Mouse (Mus musculus) embryonic facial prominence, embryonic 15.5 days (tissue): ENCODE results near the gene Gpr176. TPM values are rescaled to one million over a fixed set of nuclear protein-coding genes. Genes with fewer than 3 reads are reported as not detected.

Experiments used
- ATAC-seq: fragments of 200-750 bp; cut with Nextera tagmentation; 2 replicates; pipeline ENCODE4 v1.8.0; 2017; ENCODE audit warnings: low read depth, moderate TSS enrichment; ENCODE audit not compliant: insufficient number of reproducible peaks, low FRiP score, low TSS enrichment
- H3K27ac ChIP-seq: fragments of 300-500 bp; sonication (generic); replicated peaks from 2 replicates; pipeline ENCODE4 v1.5.1; 2015; ENCODE audit warnings: mild to moderate bottlenecking, inconsistent platforms
- H3K27me3 ChIP-seq: fragments of 300-500 bp; sonication (generic); 2 replicates; pipeline ENCODE4 v1.6.1; 2015; ENCODE audit warnings: inconsistent platforms
- H3K36me3 ChIP-seq: fragments of 300-500 bp; sonication (generic); 2 replicates; pipeline ENCODE4 v1.6.1; 2015; ENCODE audit warnings: mild to moderate bottlenecking, inconsistent platforms
- H3K4me1 ChIP-seq: fragments of 300-500 bp; sonication (generic); 2 replicates; pipeline ENCODE4 v1.6.1; 2015; ENCODE audit warnings: inconsistent platforms
- H3K4me2 ChIP-seq: fragments of 300-500 bp; sonication (generic); replicated peaks from 2 replicates; pipeline ENCODE4 v1.6.1; 2015; ENCODE audit warnings: mild to moderate bottlenecking, inconsistent platforms
- H3K4me3 ChIP-seq: fragments of 300-500 bp; sonication (generic); replicated peaks from 2 replicates; pipeline ENCODE4 v1.5.1; 2015; ENCODE audit warnings: mild to moderate bottlenecking, inconsistent platforms
- H3K9ac ChIP-seq: fragments of 300-500 bp; sonication (generic); 2 replicates; pipeline ENCODE4 v1.6.1; 2015; ENCODE audit warnings: inconsistent platforms
- H3K9me3 ChIP-seq: fragments of 300-500 bp; sonication (generic); replicated peaks from 2 replicates; pipeline ENCODE4 v1.6.1; 2016; ENCODE audit warnings: inconsistent platforms
- WGBS: fragments of 180-500 bp; shearing (Covaris S2); methylation state at CpG from one replicate; pipeline ENCODE4 v1.1.7; 2015; 5-methylcytosine and 5-hydroxymethylcytosine counted together
- polyA plus RNA-seq: library from polyadenylated mRNA; unstranded; fragments of >200 nt; fragmentation: Nextera tagmentation; extraction: Ambion mirVana; gene quantifications from 2 replicates; pipeline ENCODE4 v1.2.1, GENCODE M21; 2015

Gene Gpr176
- polyA plus RNA-seq, 1 experiment from 2014 or later = 0.73 TPM

DNA sequence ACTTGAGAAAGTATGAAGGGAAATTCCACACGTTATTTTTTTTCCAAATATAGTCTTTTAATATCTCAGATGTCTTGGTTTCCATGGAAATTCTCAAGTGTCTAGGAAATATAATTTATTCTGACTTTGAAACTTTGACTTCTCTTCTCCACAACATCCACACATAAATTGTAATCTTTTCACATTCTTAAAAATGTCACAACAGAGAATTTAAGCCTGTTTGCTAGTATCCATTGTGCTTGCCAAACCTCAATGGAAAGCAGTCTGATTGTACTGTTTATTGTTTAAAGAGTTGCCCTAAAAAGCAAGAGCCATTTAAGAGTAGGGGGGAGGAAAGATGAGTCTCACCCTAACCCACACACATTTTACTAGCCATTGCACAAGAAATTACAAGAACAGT is 1.4 kb downstream of the Gpr176 start:
- Histone ChIP-seq H3K9me3 (no peaks in the 10 kb centered on the region), H3K4me2 (no peak overlapping the region), H3K36me3 (no peaks in the 10 kb centered on the region), H3K9ac (no peak overlapping the region), H3K4me1 (peaks cover 18% of the 10 kb centered on the region), H3K27me3 (peaks cover 25% of the 10 kb centered on the region), H3K27ac (no peak overlapping the region), H3K4me3 (no peak overlapping the region)
- WGBS = 27% methylated on average over 1 of the region's 1 CpGs
- ATAC-seq = no peak

DNA sequence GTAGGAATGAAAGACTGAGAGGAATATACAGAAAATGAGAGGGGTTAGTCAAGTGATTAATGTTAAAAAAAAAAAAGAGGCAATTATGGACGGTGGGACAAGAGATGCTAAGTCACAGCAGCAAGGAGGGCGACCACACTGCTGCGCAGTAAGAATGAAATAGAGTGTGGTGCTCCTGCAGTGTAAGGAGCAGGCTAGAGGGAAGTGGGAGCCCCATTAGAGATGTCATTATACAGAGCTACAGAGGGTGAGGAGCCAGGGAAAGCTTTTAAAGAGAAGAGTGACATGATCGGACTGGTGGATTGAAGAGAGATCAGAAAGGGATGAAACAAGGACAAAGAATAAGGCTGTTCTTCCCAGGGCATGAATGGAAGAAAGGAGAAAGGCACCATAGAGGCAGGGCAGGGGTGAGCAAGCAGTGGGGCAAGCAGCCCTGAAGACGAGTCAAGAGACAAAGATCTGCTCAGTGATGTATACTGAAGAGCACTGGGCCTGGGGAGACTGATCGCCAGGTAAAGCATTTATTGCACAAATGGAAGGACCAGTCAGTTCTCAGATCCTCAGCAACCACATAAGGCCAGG is 18.0 kb downstream of the Gpr176 start:
- Histone ChIP-seq H3K27me3 (no peaks in the 10 kb centered on the region), H3K4me1 (no peaks in the 10 kb centered on the region), H3K27ac (no peak overlapping the region), H3K4me3 (no peak overlapping the region), H3K9ac (no peak overlapping the region), H3K36me3 (no peaks in the 10 kb centered on the region), H3K9me3 (no peaks in the 10 kb centered on the region), H3K4me2 (no peak overlapping the region)
- no peak for ATAC-seq
- WGBS = 81% methylated on average over 6 of the region's 6 CpGs

DNA sequence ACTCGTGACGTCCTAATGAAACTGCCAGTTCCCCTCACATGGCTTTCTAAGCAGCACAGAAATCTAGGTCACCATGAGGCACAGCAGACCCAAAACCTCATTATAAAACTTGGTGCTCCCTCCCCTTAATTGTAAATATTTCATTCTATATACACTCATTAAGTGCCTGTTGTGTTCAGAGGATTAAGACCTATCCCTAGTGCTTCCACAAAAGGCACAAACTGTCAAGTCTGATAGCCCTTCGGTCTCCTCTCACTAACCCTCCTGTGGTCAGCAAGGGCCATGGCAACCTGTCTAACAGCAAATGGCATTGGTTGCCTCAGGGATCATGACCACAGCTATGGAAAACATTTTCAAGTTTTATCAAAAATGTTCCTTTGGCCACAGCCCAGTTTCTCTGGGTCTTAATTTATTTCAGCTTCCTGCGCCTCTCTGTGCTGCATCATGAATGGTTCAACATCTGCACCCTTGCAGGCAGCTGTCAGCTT is 19.3 kb downstream of the Gpr176 start:
- no peak for ATAC-seq
- Histone ChIP-seq H3K4me3 (no peak overlapping the region), H3K27ac (no peak overlapping the region), H3K9ac (no peak overlapping the region), H3K4me2 (no peak overlapping the region), H3K9me3 (no peaks in the 10 kb centered on the region), H3K4me1 (no peaks in the 10 kb centered on the region), H3K27me3 (no peaks in the 10 kb centered on the region), H3K36me3 (no peaks in the 10 kb centered on the region)
- WGBS = 60% methylated on average over 4 of the region's 4 CpGs

DNA sequence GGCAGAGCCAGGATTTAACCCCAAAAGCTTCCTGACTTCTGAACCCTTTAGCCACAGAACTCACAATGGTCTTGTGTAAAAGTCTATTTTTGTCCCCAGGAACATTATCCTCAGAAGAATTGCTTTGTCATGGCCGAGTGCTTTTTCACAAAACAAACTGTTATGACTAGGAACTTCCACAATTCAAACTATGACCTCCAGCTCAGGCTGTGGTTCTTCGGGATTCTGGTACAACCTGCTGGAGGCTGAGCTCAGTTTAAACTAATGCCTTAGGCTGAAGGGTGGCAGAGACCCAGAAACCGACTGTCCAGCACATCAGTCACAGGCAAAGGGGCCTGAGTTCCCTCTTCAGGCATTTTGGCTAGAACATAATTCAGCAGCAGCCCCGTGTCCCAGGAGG is 19.7 kb downstream of the Gpr176 start:
- 41% methylated on average over 4 of the region's 4 CpGs for WGBS

GRCm38 (mm10) chr2:118345535-118345934 is 27.7 kb downstream of the Gpr176 start:
- Histone ChIP-seq H3K9me3 (no peaks in the 10 kb centered on the region), H3K36me3 (no peaks in the 10 kb centered on the region), H3K4me1 (no peaks in the 10 kb centered on the region), H3K27me3 (no peaks in the 10 kb centered on the region), H3K9ac (no peak overlapping the region), H3K4me2 (no peak overlapping the region), H3K27ac (no peak overlapping the region), H3K4me3 (no peak overlapping the region)
- 39% methylated on average over 1 of the region's 1 CpGs for WGBS
- no peak for ATAC-seq

More for the DNA sequence above, 19.7 kb downstream of the Gpr176 start:
- Histone ChIP-seq H3K27me3 (no peaks in the 10 kb centered on the region), H3K4me3 (no peak overlapping the region), H3K36me3 (no peaks in the 10 kb centered on the region), H3K9me3 (no peaks in the 10 kb centered on the region), H3K4me1 (no peaks in the 10 kb centered on the region), H3K4me2 (no peak overlapping the region), H3K27ac (no peak overlapping the region), H3K9ac (no peak overlapping the region)
- ATAC-seq = no peak

DNA sequence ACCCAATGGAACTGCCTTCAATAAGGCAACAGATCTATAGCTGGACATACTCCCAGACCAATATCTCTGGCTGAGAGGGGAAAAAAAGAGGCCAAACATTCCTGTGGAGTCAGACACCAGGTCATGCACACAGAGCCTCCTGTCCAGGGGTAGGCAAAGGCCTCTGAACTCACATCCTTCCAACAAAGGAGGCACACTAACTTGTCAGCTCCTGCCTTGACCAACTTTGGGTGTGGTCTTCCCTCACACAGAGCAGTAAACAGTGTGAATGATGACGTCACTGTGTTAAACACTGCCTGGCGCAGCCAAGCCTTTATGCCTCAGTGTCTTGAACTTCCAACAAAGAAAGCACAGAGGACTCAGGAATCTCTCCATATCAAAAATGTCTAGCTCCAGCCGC is 29.3 kb downstream of the Gpr176 start:
- Histone ChIP-seq H3K9me3 (no peaks in the 10 kb centered on the region), H3K4me2 (no peak overlapping the region), H3K36me3 (no peaks in the 10 kb centered on the region), H3K4me3 (no peak overlapping the region), H3K27ac (no peak overlapping the region), H3K4me1 (no peaks in the 10 kb centered on the region), H3K9ac (no peak overlapping the region), H3K27me3 (no peaks in the 10 kb centered on the region)
- WGBS = 76% methylated on average over 3 of the region's 3 CpGs
- no peak for ATAC-seq

- Histone ChIP-seq H3K4me3 (no peak overlapping the region), H3K4me1 (no peaks in the 10 kb centered on the region), H3K27me3 (no peaks in the 10 kb centered on the region), H3K9ac (no peak overlapping the region), H3K36me3 (no peaks in the 10 kb centered on the region), H3K9me3 (no peaks in the 10 kb centered on the region; the same call in 1 of the 2 replicates), H3K27ac (no peak overlapping the region), H3K4me2 (no peak overlapping the region)
- ATAC-seq = no peak
- WGBS = 70% methylated on average over 7 of the region's 7 CpGs
These were observed 31.9 kb downstream of the Gpr176 start for GRCm38 (mm10) chr2:118341295-118341694.

DNA sequence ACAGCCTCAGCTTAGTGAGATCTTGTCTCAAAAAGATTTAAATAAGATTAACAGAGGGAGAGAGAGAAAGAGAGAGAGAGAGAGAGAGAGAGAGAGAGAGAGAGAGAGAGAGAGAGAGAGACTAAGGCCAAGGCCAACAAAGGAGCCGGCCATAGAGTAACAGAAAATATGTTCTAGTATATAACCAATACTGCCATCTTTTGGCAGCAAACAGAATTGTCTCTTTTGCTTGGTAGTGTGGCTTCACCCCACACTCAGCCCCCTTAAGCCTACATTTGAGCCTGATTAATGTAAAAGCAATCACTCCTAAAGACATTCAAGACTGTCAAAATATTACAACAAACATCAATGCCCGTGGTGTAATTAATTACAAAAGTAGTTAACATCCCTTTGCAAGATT is 37.1 kb downstream of the Gpr176 start:
- no peaks in the 10 kb centered on the region; the same call in 1 of the 2 replicates for H3K9me3 ChIP-seq
- no peaks in the 10 kb centered on the region for H3K27me3 ChIP-seq
- no peak overlapping the region for H3K4me2 ChIP-seq
- no peak overlapping the region for H3K9ac ChIP-seq
- H3K4me3 ChIP-seq = no peak overlapping the region
- no peaks in the 10 kb centered on the region for H3K36me3 ChIP-seq
- 45% methylated on average over 2 of the region's 2 CpGs for WGBS
- no peaks in the 10 kb centered on the region for H3K4me1 ChIP-seq
- ATAC-seq = no peak
- H3K27ac ChIP-seq = no peak overlapping the region

- Histone ChIP-seq H3K4me3 (no peak overlapping the region), H3K4me2 (no peak overlapping the region), H3K27ac (no peak overlapping the region), H3K36me3 (no peaks in the 10 kb centered on the region), H3K9ac (no peak overlapping the region), H3K9me3 (no peaks in the 10 kb centered on the region), H3K4me1 (no peaks in the 10 kb centered on the region), H3K27me3 (no peaks in the 10 kb centered on the region)
- ATAC-seq = no peak
- 36% methylated on average over 5 of the region's 5 CpGs for WGBS
These were observed 50.6 kb downstream of the Gpr176 start for GRCm38 (mm10) chr2:118322663-118323062.

GRCm38 (mm10) chr2:118321804-118322203 is 51.4 kb downstream of the Gpr176 start:
- H3K27me3 ChIP-seq = no peaks in the 10 kb centered on the region
- H3K9me3 ChIP-seq = no peaks in the 10 kb centered on the region
- H3K9ac ChIP-seq = no peak overlapping the region
- no peak overlapping the region for H3K4me2 ChIP-seq
- H3K27ac ChIP-seq = no peak overlapping the region
- 73% methylated on average over 4 of the region's 4 CpGs for WGBS
- no peak for ATAC-seq
- no peak overlapping the region for H3K4me3 ChIP-seq
- no peaks in the 10 kb centered on the region for H3K4me1 ChIP-seq
- H3K36me3 ChIP-seq = no peaks in the 10 kb centered on the region

GRCm38 (mm10) chr2:118321094-118321493 is 52.1 kb downstream of the Gpr176 start:
- no peak overlapping the region for H3K4me3 ChIP-seq
- no peaks in the 10 kb centered on the region for H3K36me3 ChIP-seq
- H3K9ac ChIP-seq = no peak overlapping the region
- H3K4me1 ChIP-seq = no peaks in the 10 kb centered on the region
- H3K27ac ChIP-seq = no peak overlapping the region
- H3K27me3 ChIP-seq = no peaks in the 10 kb centered on the region
- WGBS = 92% methylated on average over 4 of the region's 4 CpGs
- no peak for ATAC-seq
- no peak overlapping the region for H3K4me2 ChIP-seq
- no peaks in the 10 kb centered on the region for H3K9me3 ChIP-seq

- no peak overlapping the region for H3K4me2 ChIP-seq
- H3K9ac ChIP-seq = no peak overlapping the region
- no peaks in the 10 kb centered on the region for H3K27me3 ChIP-seq
- WGBS = 67% methylated on average over 4 of the region's 4 CpGs
- no peak for ATAC-seq
- H3K4me3 ChIP-seq = no peak overlapping the region
- H3K9me3 ChIP-seq = no peaks in the 10 kb centered on the region
- no peaks in the 10 kb centered on the region for H3K4me1 ChIP-seq
- H3K36me3 ChIP-seq = no peaks in the 10 kb centered on the region
- H3K27ac ChIP-seq = no peak overlapping the region
These were observed 52.7 kb downstream of the Gpr176 start for GRCm38 (mm10) chr2:118320519-118320918.
